Mouse (Mus musculus) skeletal muscle tissue, adult 2 months (tissue): Measurements from ENCODE around the gene Tnfrsf8.

ENCODE experiments used
- DNase-seq: peaks from one replicate; pipeline ENCODE4 v3.0.0-alpha.2; 2012; ENCODE audit warnings: low read depth, low spot score

Tnfrsf8 gene

GRCm38 (mm10) chr4:145271634-145272033, 43.3 kb downstream of the Tnfrsf8 start:
- no peak for DNase-seq

- peak; percentile 45 for DNase-seq
These were observed 44.8 kb downstream of the Tnfrsf8 start for GRCm38 (mm10) chr4:145270136-145270535.

- DNase-seq, result peak; percentile 45
These were observed 47.3 kb downstream of the Tnfrsf8 start for GRCm38 (mm10) chr4:145267631-145268110.

- DNase-seq, result no peak
These were observed 48.5 kb downstream of the Tnfrsf8 start for GRCm38 (mm10) chr4:145266505-145266904.

- no peak for DNase-seq
These were observed 50.2 kb downstream of the Tnfrsf8 start for GRCm38 (mm10) chr4:145264761-145265160.

GRCm38 (mm10) chr4:145263583-145263982, 51.4 kb downstream of the Tnfrsf8 start:
- no peak for DNase-seq

GRCm38 (mm10) chr4:145260802-145261201, 54.2 kb downstream of the Tnfrsf8 start:
- DNase-seq, result peak; percentile 39

GRCm38 (mm10) chr4:145257751-145258434, 57.1 kb downstream of the Tnfrsf8 start:
- no peak for DNase-seq

- DNase-seq, result no peak
These were observed 58.8 kb downstream of the Tnfrsf8 start for GRCm38 (mm10) chr4:145256144-145256543.

GRCm38 (mm10) chr4:145254418-145254817, 60.5 kb downstream of the Tnfrsf8 start:
- no peak for DNase-seq

- DNase-seq, result no peak
These were observed 62.4 kb downstream of the Tnfrsf8 start for GRCm38 (mm10) chr4:145252611-145253010.

- no peak for DNase-seq
These were observed 63.4 kb downstream of the Tnfrsf8 start for GRCm38 (mm10) chr4:145251546-145251945.

- DNase-seq, result no peak
These were observed 65.0 kb downstream of the Tnfrsf8 start for GRCm38 (mm10) chr4:145250002-145250401.

GRCm38 (mm10) chr4:145247556-145247955, 67.4 kb downstream of the Tnfrsf8 start:
- DNase-seq, result no peak

- DNase-seq, result peak; percentile 57
These were observed 68.6 kb downstream of the Tnfrsf8 start, which contains the start of gene Tnfrsf1b for GRCm38 (mm10) chr4:145246173-145247011. Gene Tnfrsf1b, minus strand, starts transcription at chr4:145246870.

GRCm38 (mm10) chr4:145245581-145245980, 69.4 kb downstream of the Tnfrsf8 start:
- no peak for DNase-seq

- no peak for DNase-seq
These were observed 70.3 kb downstream of the Tnfrsf8 start for GRCm38 (mm10) chr4:145244676-145245075.

- no peak for DNase-seq
These were observed 72.1 kb downstream of the Tnfrsf8 start for GRCm38 (mm10) chr4:145242719-145243350.

GRCm38 (mm10) chr4:145240723-145241231, 74.2 kb downstream of the Tnfrsf8 start:
- peak; percentile 69 for DNase-seq

- DNase-seq, result peak; percentile 89
These were observed 75.7 kb downstream of the Tnfrsf8 start for GRCm38 (mm10) chr4:145239049-145239830.

- DNase-seq, result no peak
These were observed 78.9 kb downstream of the Tnfrsf8 start for GRCm38 (mm10) chr4:145236027-145236426.
